Mouse (Mus musculus): ENCODE results near the gene Tnfrsf25. TPM values are rescaled to one million over a fixed set of nuclear protein-coding genes. Genes with fewer than 3 reads are reported as not detected.
A peak's percentile ranks its signal among the peaks of the same experiment; 100 is the strongest.

Tnfrsf25 gene
- polyA plus RNA-seq, 1 experiment from 2014 or later: 0.80 TPM

- Histone ChIP-seq H3K27me3 (replicated peaks) (peaks cover 100% of the 10 kb centered on the region), H3K4me2 (peak overlapping the region; percentile 71), H3K27ac (replicated peaks) (no peak overlapping the region), H3K36me3 (no peaks in the 10 kb centered on the region), H3K4me3 (peak overlapping the region; percentile 48), H3K9me3 (no peaks in the 10 kb centered on the region), H3K9ac (peak overlapping the region; percentile 48), H3K4me1 (peaks cover 42% of the 10 kb centered on the region)
- ATAC-seq (ENCODE audit: extremely low read depth, insufficient number of reproducible peaks, low FRiP score, low TSS enrichment): no peak
- 6% methylated on average over 56 of the region's 56 CpGs for WGBS
Measured at GRCm38 (mm10) chr4:152125161-152126025, 9.7 kb downstream of the Tnfrsf25 start.

GRCm38 (mm10) chr4:152126026-152126920 is 10.5 kb downstream of the Tnfrsf25 start:
- peak overlapping the region; percentile 48 for H3K4me3 ChIP-seq
- H3K9me3 ChIP-seq: no peaks in the 10 kb centered on the region
- no peaks in the 10 kb centered on the region for H3K36me3 ChIP-seq
- peaks cover 42% of the 10 kb centered on the region for H3K4me1 ChIP-seq
- no peak overlapping the region for H3K27ac ChIP-seq (replicated peaks)
- peak overlapping the region; percentile 48; the same call in 1 of the 2 replicates for H3K9ac ChIP-seq
- H3K27me3 ChIP-seq (replicated peaks): peaks cover 100% of the 10 kb centered on the region
- peak overlapping the region; percentile 71 for H3K4me2 ChIP-seq
- WGBS: 4% methylated on average over 65 of the region's 65 CpGs
- no peak for ATAC-seq (ENCODE audit: extremely low read depth, insufficient number of reproducible peaks, low FRiP score, low TSS enrichment)

- peaks cover 49% of the 10 kb centered on the region for H3K4me1 ChIP-seq
- ATAC-seq (ENCODE audit: extremely low read depth, insufficient number of reproducible peaks, low FRiP score, low TSS enrichment): no peak
Measured at GRCm38 (mm10) chr4:152127884-152128283, 12.2 kb downstream of the Tnfrsf25 start.

GRCm38 (mm10) chr4:152128784-152129183 is 13.1 kb downstream of the Tnfrsf25 start:
- peaks cover 100% of the 10 kb centered on the region for H3K27me3 ChIP-seq (replicated peaks)
- no peaks in the 10 kb centered on the region for H3K36me3 ChIP-seq
- H3K4me2 ChIP-seq: no peak overlapping the region
- ATAC-seq (ENCODE audit: extremely low read depth, insufficient number of reproducible peaks, low FRiP score, low TSS enrichment): no peak
- H3K9me3 ChIP-seq: no peaks in the 10 kb centered on the region
- H3K27ac ChIP-seq (replicated peaks): no peak overlapping the region
- no peak overlapping the region for H3K9ac ChIP-seq
- H3K4me3 ChIP-seq: no peak overlapping the region
- 67% methylated on average over 5 of the region's 5 CpGs for WGBS
- H3K4me1 ChIP-seq: peaks cover 49% of the 10 kb centered on the region

More at GRCm38 (mm10) chr4:152127884-152128283, 12.2 kb downstream of the Tnfrsf25 start:
- H3K36me3 ChIP-seq: no peaks in the 10 kb centered on the region
- H3K9me3 ChIP-seq: no peaks in the 10 kb centered on the region
- H3K9ac ChIP-seq: no peak overlapping the region
- no peak overlapping the region for H3K4me2 ChIP-seq
- no peak overlapping the region for H3K4me3 ChIP-seq
- 82% methylated on average over 11 of the region's 11 CpGs for WGBS
- H3K27ac ChIP-seq (replicated peaks): no peak overlapping the region
- peaks cover 100% of the 10 kb centered on the region for H3K27me3 ChIP-seq (replicated peaks)

GRCm38 (mm10) chr4:152129395-152129930 is 13.7 kb downstream of the Tnfrsf25 start:
- peaks cover 49% of the 10 kb centered on the region for H3K4me1 ChIP-seq
- ATAC-seq (ENCODE audit: extremely low read depth, insufficient number of reproducible peaks, low FRiP score, low TSS enrichment): no peak
- WGBS: 42% methylated on average over 13 of the region's 13 CpGs
- H3K27ac ChIP-seq (replicated peaks): no peak overlapping the region
- no peak overlapping the region for H3K4me3 ChIP-seq
- H3K9me3 ChIP-seq: no peaks in the 10 kb centered on the region
- no peaks in the 10 kb centered on the region for H3K36me3 ChIP-seq
- no peak overlapping the region for H3K4me2 ChIP-seq
- H3K9ac ChIP-seq: no peak overlapping the region
- H3K27me3 ChIP-seq (replicated peaks): peaks cover 100% of the 10 kb centered on the region

- no peaks in the 10 kb centered on the region for H3K9me3 ChIP-seq
- peaks cover 99% of the 10 kb centered on the region for H3K27me3 ChIP-seq (replicated peaks)
- H3K4me1 ChIP-seq: peaks cover 35% of the 10 kb centered on the region
- H3K9ac ChIP-seq: peak overlapping the region; percentile 75
- peak overlapping the region; percentile 76 for H3K4me2 ChIP-seq
- ATAC-seq (ENCODE audit: extremely low read depth, insufficient number of reproducible peaks, low FRiP score, low TSS enrichment): no peak
- no peaks in the 10 kb centered on the region for H3K36me3 ChIP-seq
- H3K4me3 ChIP-seq: peak overlapping the region; percentile 53
- H3K27ac ChIP-seq (replicated peaks): no peak overlapping the region
- under 1% methylated on average over 75 of the region's 85 CpGs for WGBS
Measured at GRCm38 (mm10) chr4:152130771-152131653, 15.3 kb downstream of the Tnfrsf25 start.

- no peak for ATAC-seq (ENCODE audit: extremely low read depth, insufficient number of reproducible peaks, low FRiP score, low TSS enrichment)
- peaks cover 27% of the 10 kb centered on the region for H3K4me1 ChIP-seq
Measured at GRCm38 (mm10) chr4:152131809-152132771, 16.4 kb downstream of the Tnfrsf25 start.

GRCm38 (mm10) chr4:152132772-152133169 is 17.0 kb downstream of the Tnfrsf25 start:
- no peak overlapping the region for H3K4me2 ChIP-seq
- H3K27me3 ChIP-seq (replicated peaks): peaks cover 96% of the 10 kb centered on the region
- H3K27ac ChIP-seq (replicated peaks): no peak overlapping the region
- H3K4me1 ChIP-seq: peaks cover 27% of the 10 kb centered on the region
- WGBS: 28% methylated on average over 10 of the region's 10 CpGs
- no peak overlapping the region for H3K9ac ChIP-seq
- no peaks in the 10 kb centered on the region for H3K36me3 ChIP-seq
- no peak for ATAC-seq (ENCODE audit: extremely low read depth, insufficient number of reproducible peaks, low FRiP score, low TSS enrichment)
- H3K9me3 ChIP-seq: no peaks in the 10 kb centered on the region
- no peak overlapping the region for H3K4me3 ChIP-seq

More at GRCm38 (mm10) chr4:152131809-152132771, 16.4 kb downstream of the Tnfrsf25 start:
- H3K9me3 ChIP-seq: no peaks in the 10 kb centered on the region
- no peaks in the 10 kb centered on the region for H3K36me3 ChIP-seq
- H3K4me3 ChIP-seq: peak overlapping the region; percentile 53
- H3K9ac ChIP-seq: peak overlapping the region; percentile 75
- peaks cover 99% of the 10 kb centered on the region for H3K27me3 ChIP-seq (replicated peaks)
- peak overlapping the region; percentile 76 for H3K4me2 ChIP-seq
- WGBS: 7% methylated on average over 50 of the region's 50 CpGs
- H3K27ac ChIP-seq (replicated peaks): no peak overlapping the region

GRCm38 (mm10) chr4:152133213-152133612 is 17.5 kb downstream of the Tnfrsf25 start:
- WGBS: 49% methylated on average over 5 of the region's 5 CpGs
- H3K9ac ChIP-seq: no peak overlapping the region
- H3K4me3 ChIP-seq: no peak overlapping the region
- H3K4me2 ChIP-seq: no peak overlapping the region
- H3K4me1 ChIP-seq: peaks cover 29% of the 10 kb centered on the region
- H3K36me3 ChIP-seq: no peaks in the 10 kb centered on the region
- H3K9me3 ChIP-seq: no peaks in the 10 kb centered on the region
- no peak overlapping the region for H3K27ac ChIP-seq (replicated peaks)
- ATAC-seq (ENCODE audit: extremely low read depth, insufficient number of reproducible peaks, low FRiP score, low TSS enrichment): no peak
- peaks cover 94% of the 10 kb centered on the region for H3K27me3 ChIP-seq (replicated peaks)

- Histone ChIP-seq H3K36me3 (no peaks in the 10 kb centered on the region), H3K4me3 (no peak overlapping the region), H3K9ac (no peak overlapping the region), H3K9me3 (no peaks in the 10 kb centered on the region), H3K4me2 (no peak overlapping the region), H3K27me3 (replicated peaks) (peaks cover 91% of the 10 kb centered on the region), H3K27ac (replicated peaks) (no peak overlapping the region), H3K4me1 (peaks cover 36% of the 10 kb centered on the region)
- ATAC-seq (ENCODE audit: extremely low read depth, insufficient number of reproducible peaks, low FRiP score, low TSS enrichment): no peak
Measured at GRCm38 (mm10) chr4:152134507-152134906, 18.8 kb downstream of the Tnfrsf25 start.

Measured in heart, embryonic 13.5 days (tissue).